ENCODE assay signal across 28 mouse cellular contexts in genomic region chr14:117008781-117009180, GRCm38 (mm10).
DNase-seq lines count a peak whose midpoint lies in the region; ATAC-seq lines count a peak whose summit lies in the region.
"Had no signal": no experiment of that assay in that cellular context is flagged by ENCODE, and none has a peak within 500 bp of the region (broad histone marks: within the 10 kb centered on the region; RNA-seq: fewer than 3 reads in every experiment).

No protein-coding gene starts in this region.

- no peak overlapping the region for H3K27ac ChIP-seq in forebrain, embryonic 11.5 days (ENCODE audit: low read depth, low read length)
- no peak overlapping the region for H3K27ac ChIP-seq in forebrain, embryonic 16.5 days (ENCODE audit: low read length)
- 0 out of 2 replicates have a peak overlapping the region, but pooled peaks have one; percentile 29 for H3K27ac ChIP-seq in limb, embryonic 12.5 days
- no peak overlapping the region; the same call in 1 of the 2 replicates for H3K27ac ChIP-seq in limb, embryonic 10.5 days
- H3K27ac ChIP-seq: embryonic facial prominence, embryonic 15.5 days; forebrain, embryonic 10.5 days; forebrain, embryonic 13.5 days; forebrain, embryonic 15.5 days had no signal

- no peaks in the 10 kb centered on the region; the same call in 1 of the 2 replicates for H3K4me1 ChIP-seq in forebrain, embryonic 11.5 days (replicated peaks; ENCODE audit: control insufficient read depth, insufficient read depth, low read length)
- H3K4me1 ChIP-seq in forebrain, embryonic 16.5 days (replicated peaks; ENCODE audit: control insufficient read depth, insufficient read depth, low read length): peaks cover 10% of the 10 kb centered on the region
- peaks cover 9% of the 10 kb centered on the region for H3K4me1 ChIP-seq in limb, embryonic 12.5 days (replicated peaks)
- H3K4me1 ChIP-seq in limb, embryonic 10.5 days: peaks cover 36% of the 10 kb centered on the region
- H3K4me1 ChIP-seq: embryonic facial prominence, embryonic 15.5 days had no signal

- WGBS in forebrain, embryonic 11.5 days: 65% methylated on average over 3 of the region's 3 CpGs
- WGBS in forebrain, embryonic 16.5 days: 43% methylated on average over 3 of the region's 3 CpGs
- 23% methylated on average over 3 of the region's 3 CpGs for WGBS in limb, embryonic 12.5 days
- WGBS in limb, embryonic 10.5 days: 35% methylated on average over 3 of the region's 3 CpGs

- H3K9ac ChIP-seq in forebrain, embryonic 11.5 days (ENCODE audit: low read length): no peak overlapping the region
- no peak overlapping the region for H3K9ac ChIP-seq in forebrain, embryonic 16.5 days (replicated peaks; ENCODE audit: low read depth, low read length)
- no peak overlapping the region for H3K9ac ChIP-seq in limb, embryonic 12.5 days (replicated peaks)
- H3K9ac ChIP-seq: embryonic facial prominence, embryonic 15.5 days; forebrain, embryonic 13.5 days; forebrain, embryonic 15.5 days had no signal

- 0 out of 2 replicates have a peak, but pooled peaks have one; percentile 33 for ATAC-seq in forebrain, embryonic 11.5 days (replicated peaks; ENCODE audit: low FRiP score)
- no peak for ATAC-seq in forebrain, embryonic 16.5 days
- ATAC-seq in limb, embryonic 12.5 days (ENCODE audit: insufficient number of reproducible peaks, insufficient read depth, low FRiP score, low TSS enrichment, low read depth): no peak
- ATAC-seq: activated CD4-positive, CD25-positive, alpha-beta regulatory T cell, adult 4 months; CD4-positive, CD25-positive, alpha-beta regulatory T cell, adult 4 months; forebrain, embryonic 13.5 days; forebrain, embryonic 15.5 days; Patski had no signal

- H3K27me3 ChIP-seq in forebrain, embryonic 11.5 days (ENCODE audit: control insufficient read depth, insufficient read depth, low read length): no peaks in the 10 kb centered on the region
- no peaks in the 10 kb centered on the region for H3K27me3 ChIP-seq in forebrain, embryonic 16.5 days (replicated peaks; ENCODE audit: control insufficient read depth, insufficient read depth, low read length)
- no peaks in the 10 kb centered on the region for H3K27me3 ChIP-seq in limb, embryonic 12.5 days
- H3K27me3 ChIP-seq in limb, embryonic 10.5 days (ENCODE audit: low read depth, poor library complexity, severe bottlenecking): no peaks in the 10 kb centered on the region
- H3K27me3 ChIP-seq: CH12.LX; embryonic facial prominence, embryonic 15.5 days; forebrain, embryonic 13.5 days; forebrain, embryonic 15.5 days; Patski had no signal

- no peak overlapping the region for H3K4me2 ChIP-seq in forebrain, embryonic 11.5 days (ENCODE audit: low read depth, low read length, severe bottlenecking)
- no peak overlapping the region for H3K4me2 ChIP-seq in forebrain, embryonic 16.5 days (ENCODE audit: low read length)
- no peak overlapping the region for H3K4me2 ChIP-seq in limb, embryonic 12.5 days
- H3K4me2 ChIP-seq: embryonic facial prominence, embryonic 15.5 days; forebrain, embryonic 13.5 days; forebrain, embryonic 15.5 days had no signal

- H3K36me3 ChIP-seq in forebrain, embryonic 11.5 days (ENCODE audit: control insufficient read depth, insufficient read depth, low read length): no peaks in the 10 kb centered on the region
- H3K36me3 ChIP-seq in forebrain, embryonic 16.5 days (ENCODE audit: control insufficient read depth, insufficient read depth): no peaks in the 10 kb centered on the region
- H3K36me3 ChIP-seq in limb, embryonic 12.5 days: no peaks in the 10 kb centered on the region
- peaks cover 10% of the 10 kb centered on the region; the same call in 1 of the 2 replicates for H3K36me3 ChIP-seq in limb, embryonic 10.5 days
- H3K36me3 ChIP-seq: embryonic facial prominence, embryonic 15.5 days; forebrain, embryonic 15.5 days; G1E had no signal

- H3K4me3 ChIP-seq in forebrain, embryonic 11.5 days (ENCODE audit: low read depth, low read length): no peak overlapping the region
- H3K4me3 ChIP-seq in forebrain, embryonic 16.5 days (replicated peaks; ENCODE audit: low read length): no peak overlapping the region
- no peak overlapping the region for H3K4me3 ChIP-seq in limb, embryonic 12.5 days (replicated peaks)
- no peak overlapping the region for H3K4me3 ChIP-seq in limb, embryonic 10.5 days
- H3K4me3 ChIP-seq: embryonic facial prominence, embryonic 15.5 days; erythroblast, embryonic 14.5 days; forebrain, embryonic 10.5 days; forebrain, embryonic 13.5 days; forebrain, embryonic 15.5 days had no signal

- peak; percentile 9 for DNase-seq in embryo, embryonic 10.5 days (ENCODE audit: low spot score)
- no peak for DNase-seq in embryo, embryonic 9.5 days (ENCODE audit: extremely low spot score)
- no peak for DNase-seq in forebrain, embryonic 11.5 days (ENCODE audit: low spot score)
- DNase-seq in limb, embryonic 10.5 days (ENCODE audit: low spot score): no peak
- DNase-seq in hindlimb bud, embryonic 11.5 days (ENCODE audit: extremely low spot score, low read depth, low spot score): peak; percentile 49
- no peak for DNase-seq in gastrocnemius, adult 18-20 months (ENCODE audit: low spot score)
- DNase-seq: adrenal gland, adult 8-10 months; adrenal gland, postnatal 14 days; adrenal gland, postnatal 36 days; B cell, adult 2 months; cerebellum, adult 11-12 months; cerebellum, adult 2 months; cerebellum, adult 9-10 months; cerebellum, postnatal 10 days; cerebellum, postnatal 25 days; embryo, embryonic 11 days had no signal

- no peaks in the 10 kb centered on the region; the same call in 1 of the 2 replicates for H3K9me3 ChIP-seq in forebrain, embryonic 11.5 days (ENCODE audit: control insufficient read depth, low read length)
- no peaks in the 10 kb centered on the region for H3K9me3 ChIP-seq in forebrain, embryonic 16.5 days (ENCODE audit: control insufficient read depth, low read length)
- H3K9me3 ChIP-seq in limb, embryonic 12.5 days: no peaks in the 10 kb centered on the region
- H3K9me3 ChIP-seq in limb, embryonic 10.5 days (replicated peaks): no peaks in the 10 kb centered on the region
- H3K9me3 ChIP-seq: embryonic facial prominence, embryonic 15.5 days; forebrain, embryonic 13.5 days; forebrain, embryonic 15.5 days had no signal

Comparison
In these comparisons a context has a peak if more than half of its experiments do, and no peak if none do; other contexts are left out.
1. DNase-seq: peak in embryo, embryonic 10.5 days (single experiment) and hindlimb bud, embryonic 11.5 days (single experiment); none in embryo, embryonic 9.5 days (single experiment), forebrain, embryonic 11.5 days (single experiment), limb, embryonic 10.5 days (single experiment) and gastrocnemius, adult 18-20 months (single experiment).